Mouse (Mus musculus) C3H10T1/2 (cell line): Measurements from ENCODE around the gene Gm20852. TPM values are rescaled to one million over a fixed set of nuclear protein-coding genes. Genes with fewer than 3 reads are reported as not detected.

Experiments
- polyA plus RNA-seq, 2 experiments: library from polyadenylated mRNA; unstranded; fragments of >200 nt; fragmentation: generic; extraction: Trizol; gene quantifications; one replicate each; pipeline ENCODE4 v1.2.1; 2012; ENCODE audit warnings: missing spikeins in 2 of 2

Gm20852 gene
- not detected for polyA plus RNA-seq

DNA sequence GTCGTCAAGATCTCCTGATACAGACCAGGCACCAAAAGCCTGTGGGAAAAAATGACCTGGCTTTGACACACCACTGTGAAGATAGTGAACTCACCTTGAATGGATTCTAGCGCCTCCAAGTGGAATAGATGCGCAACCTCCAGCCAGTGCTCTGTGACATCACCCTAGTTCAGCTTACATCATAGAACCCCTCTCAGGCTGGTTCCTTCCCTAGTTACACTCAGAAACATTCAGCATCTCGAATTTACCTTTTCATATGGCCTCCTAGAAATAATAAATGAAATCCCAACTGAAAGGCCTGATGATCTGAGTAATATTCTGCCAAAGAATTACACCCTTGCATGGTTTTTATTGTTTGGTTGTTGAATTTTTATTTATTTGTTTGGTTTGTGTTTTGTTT, at the start of gene Gm20852:
Gene Gm20852 (minus strand): TSS at position 101 of the 400 bp plus-strand sequence.

